Mouse (Mus musculus) thymus, postnatal 10 days (tissue): ENCODE data around the gene Tns4.

Source experiments
- DNase-seq, 2 experiments: peaks; one replicate each; pipeline ENCODE4 v3.0.0; 2021; ENCODE audit warnings: low spot score in 2 of 2

Gene Tns4

GRCm38 (mm10) chr11:99089077-99089601, at the start of gene Tns4:
Gene Tns4, minus strand, starts transcription at chr11:99089306.
- DNase-seq: no peak

- no peak for DNase-seq
Observed at GRCm38 (mm10) chr11:99137385-99137784, 48.3 kb upstream of the Tns4 start.

GRCm38 (mm10) chr11:99136961-99137360, 47.9 kb upstream of the Tns4 start:
- DNase-seq: no peak

- peak; percentile 83 to 89 for DNase-seq
Observed at GRCm38 (mm10) chr11:99136361-99136760, 47.3 kb upstream of the Tns4 start.

- no peak for DNase-seq
Observed at GRCm38 (mm10) chr11:99135047-99135440, 45.9 kb upstream of the Tns4 start.

- DNase-seq: no peak
Observed at GRCm38 (mm10) chr11:99134266-99135046, 45.4 kb upstream of the Tns4 start.

GRCm38 (mm10) chr11:99133285-99133897, 44.3 kb upstream of the Tns4 start:
- DNase-seq: no peak

GRCm38 (mm10) chr11:99132091-99132730, 43.1 kb upstream of the Tns4 start:
- DNase-seq: no peak

- DNase-seq: no peak
Observed at GRCm38 (mm10) chr11:99131463-99131840, 42.3 kb upstream of the Tns4 start.

- DNase-seq: no peak
Observed at GRCm38 (mm10) chr11:99130736-99131462, 41.8 kb upstream of the Tns4 start.

GRCm38 (mm10) chr11:99129287-99129686, 40.2 kb upstream of the Tns4 start:
- DNase-seq: no peak

GRCm38 (mm10) chr11:99127785-99128682, 38.9 kb upstream of the Tns4 start:
- DNase-seq: no peak

GRCm38 (mm10) chr11:99126482-99127253, 37.6 kb upstream of the Tns4 start:
- DNase-seq: no peak

GRCm38 (mm10) chr11:99124635-99125029, 35.5 kb upstream of the Tns4 start:
- DNase-seq: no peak

- peak in 1 of 2 experiments; percentile 75 for DNase-seq
Observed at GRCm38 (mm10) chr11:99123977-99124634, 35.0 kb upstream of the Tns4 start.

- DNase-seq: no peak
Observed at GRCm38 (mm10) chr11:99122703-99123102, 33.6 kb upstream of the Tns4 start.

- DNase-seq: no peak
Observed at GRCm38 (mm10) chr11:99121218-99121631, 32.1 kb upstream of the Tns4 start.

- no peak for DNase-seq
Observed at GRCm38 (mm10) chr11:99120524-99121217, 31.6 kb upstream of the Tns4 start.

GRCm38 (mm10) chr11:99118963-99119362, 29.9 kb upstream of the Tns4 start:
- DNase-seq: no peak
